Mouse (Mus musculus): Measurements from ENCODE around the gene Rnf114. TPM values are rescaled to one million over a fixed set of nuclear protein-coding genes. Genes with fewer than 3 reads are reported as not detected.
A peak's percentile ranks its signal among the peaks of the same experiment; 100 is the strongest.

Gene Rnf114
- total RNA-seq, 1 experiment = 48.1 TPM

GRCm38 (mm10) chr2:167462954-167463353 is 29.5 kb upstream of the Rnf114 start:
- in situ Hi-C loops (cut with MboI; ENCODE audit: low sequenced_read_pairs in 2 of 2, unreplicated experiment in 2 of 2) = no loop called here
- peaks cover 58% of the 10 kb centered on the region for H3K36me3 ChIP-seq (ENCODE audit: control insufficient read depth, insufficient read depth, low read length, poor library complexity, severe bottlenecking)

GRCm38 (mm10) chr2:167463802-167464201 is 28.6 kb upstream of the Rnf114 start:
- H3K36me3 ChIP-seq (ENCODE audit: control insufficient read depth, insufficient read depth, low read length, poor library complexity, severe bottlenecking) = peaks cover 57% of the 10 kb centered on the region
- no peak for DNase-seq (ENCODE audit: low read depth, low spot score)
- no peak for TF ChIP-seq ZC3H11A (IDR thresholded peaks at IDR 0.05; ENCODE audit: borderline replicate concordance, low read depth, low read length)
- H3K9ac ChIP-seq (ENCODE audit: insufficient read depth, low read depth, low read length, poor library complexity, severe bottlenecking) = no peak overlapping the region
- H3K4me3 ChIP-seq (ENCODE audit: insufficient read depth in 1 of 2, low read depth in 1 of 2, low read length in 2 of 2, poor library complexity in 1 of 2, severe bottlenecking in 1 of 2) = no peak overlapping the region
- no peak overlapping the region for H3K27ac ChIP-seq (ENCODE audit: insufficient read depth, low read depth, low read length, poor library complexity, severe bottlenecking)
- H3K9me3 ChIP-seq (ENCODE audit: control insufficient read depth, insufficient read depth, low read depth, low read length) = no peaks in the 10 kb centered on the region
- H3K4me1 ChIP-seq (ENCODE audit: control insufficient read depth in 2 of 2, insufficient read depth in 2 of 2, low read length in 2 of 2, poor library complexity in 1 of 2) = peaks cover 0 to 2% of the 10 kb centered on the region in 2 experiments; a peak in 1 of 4 replicates
- in situ Hi-C loops (cut with MboI; ENCODE audit: low sequenced_read_pairs in 2 of 2, unreplicated experiment in 2 of 2) = no loop called here

More at GRCm38 (mm10) chr2:167462954-167463353, 29.5 kb upstream of the Rnf114 start:
- Histone ChIP-seq H3K4me3 (ENCODE audit: insufficient read depth in 1 of 2, low read depth in 1 of 2, low read length in 2 of 2, poor library complexity in 1 of 2, severe bottlenecking in 1 of 2) (no peak overlapping the region), H3K4me1 (ENCODE audit: control insufficient read depth in 2 of 2, insufficient read depth in 2 of 2, low read length in 2 of 2, poor library complexity in 1 of 2) (no peaks in the 10 kb centered on the region; a peak in 1 of 4 replicates), H3K27ac (ENCODE audit: insufficient read depth, low read depth, low read length, poor library complexity, severe bottlenecking) (no peak overlapping the region), H3K9me3 (ENCODE audit: control insufficient read depth, insufficient read depth, low read depth, low read length) (no peaks in the 10 kb centered on the region), H3K9ac (ENCODE audit: insufficient read depth, low read depth, low read length, poor library complexity, severe bottlenecking) (no peak overlapping the region)
- 0 out of 2 replicates have a peak, but pooled peaks have one; percentile 7 for TF ChIP-seq ZC3H11A (IDR thresholded peaks at IDR 0.05; ENCODE audit: borderline replicate concordance, low read depth, low read length)
- TF ChIP-seq CHD2 (IDR thresholded peaks at IDR 0.05; ENCODE audit: low read depth, low read length) = no peak
- TF ChIP-seq HCFC1 (IDR thresholded peaks at IDR 0.05; ENCODE audit: borderline replicate concordance, insufficient read depth, low read length) = no peak
- no peak for DNase-seq (ENCODE audit: low read depth, low spot score)

- H3K4me1 ChIP-seq (ENCODE audit: control insufficient read depth in 2 of 2, insufficient read depth in 2 of 2, low read length in 2 of 2, poor library complexity in 1 of 2) = peaks cover 0 to 4% of the 10 kb centered on the region in 2 experiments; a peak in 1 of 4 replicates
- H3K9me3 ChIP-seq (ENCODE audit: control insufficient read depth, insufficient read depth, low read depth, low read length) = no peaks in the 10 kb centered on the region
- no peak overlapping the region for H3K9ac ChIP-seq (ENCODE audit: insufficient read depth, low read depth, low read length, poor library complexity, severe bottlenecking)
- H3K4me3 ChIP-seq (ENCODE audit: insufficient read depth in 1 of 2, low read depth in 1 of 2, low read length in 2 of 2, poor library complexity in 1 of 2, severe bottlenecking in 1 of 2) = no peak overlapping the region
- no peak for DNase-seq (ENCODE audit: low read depth, low spot score)
- H3K36me3 ChIP-seq (ENCODE audit: control insufficient read depth, insufficient read depth, low read length, poor library complexity, severe bottlenecking) = peaks cover 59% of the 10 kb centered on the region
- in situ Hi-C loops (cut with MboI; ENCODE audit: low sequenced_read_pairs in 2 of 2, unreplicated experiment in 2 of 2) = no loop called here
- H3K27ac ChIP-seq (ENCODE audit: insufficient read depth, low read depth, low read length, poor library complexity, severe bottlenecking) = no peak overlapping the region
- TF ChIP-seq HCFC1 (IDR thresholded peaks at IDR 0.05; ENCODE audit: borderline replicate concordance, insufficient read depth, low read length) = no peak
- no peak for TF ChIP-seq ZNF384 (IDR thresholded peaks at IDR 0.05; ENCODE audit: low read depth, low read length)
- TF ChIP-seq ZC3H11A (IDR thresholded peaks at IDR 0.05; ENCODE audit: borderline replicate concordance, low read depth, low read length) = no peak
- no peak for TF ChIP-seq MAFK (IDR thresholded peaks at IDR 0.05; ENCODE audit: insufficient read depth, low read depth, low read length)
- no peak for TF ChIP-seq CHD2 (IDR thresholded peaks at IDR 0.05; ENCODE audit: low read depth, low read length)
These were observed 26.5 kb upstream of the Rnf114 start for GRCm38 (mm10) chr2:167465951-167466350.

- Histone ChIP-seq H3K36me3 (ENCODE audit: control insufficient read depth, insufficient read depth, low read length, poor library complexity, severe bottlenecking) (peaks cover 62% of the 10 kb centered on the region), H3K27ac (ENCODE audit: insufficient read depth, low read depth, low read length, poor library complexity, severe bottlenecking) (no peak overlapping the region), H3K9ac (ENCODE audit: insufficient read depth, low read depth, low read length, poor library complexity, severe bottlenecking) (no peak overlapping the region), H3K4me1 (ENCODE audit: control insufficient read depth in 2 of 2, insufficient read depth in 2 of 2, low read length in 2 of 2, poor library complexity in 1 of 2) (peaks cover 0 to 8% of the 10 kb centered on the region in 2 experiments; a peak in 1 of 4 replicates), H3K4me3 (ENCODE audit: insufficient read depth in 1 of 2, low read depth in 1 of 2, low read length in 2 of 2, poor library complexity in 1 of 2, severe bottlenecking in 1 of 2) (no peak overlapping the region), H3K9me3 (ENCODE audit: control insufficient read depth, insufficient read depth, low read depth, low read length) (no peaks in the 10 kb centered on the region)
- in situ Hi-C loops (cut with MboI; ENCODE audit: low sequenced_read_pairs in 2 of 2, unreplicated experiment in 2 of 2) = no loop called here
- TF ChIP-seq ZC3H11A (IDR thresholded peaks at IDR 0.05; ENCODE audit: borderline replicate concordance, low read depth, low read length) = no peak
- TF ChIP-seq CHD2 (IDR thresholded peaks at IDR 0.05; ENCODE audit: low read depth, low read length) = no peak
- no peak for TF ChIP-seq HCFC1 (IDR thresholded peaks at IDR 0.05; ENCODE audit: borderline replicate concordance, insufficient read depth, low read length)
- no peak for TF ChIP-seq ZNF384 (IDR thresholded peaks at IDR 0.05; ENCODE audit: low read depth, low read length)
- no peak for TF ChIP-seq MAFK (IDR thresholded peaks at IDR 0.05; ENCODE audit: insufficient read depth, low read depth, low read length)
- DNase-seq (ENCODE audit: low read depth, low spot score) = no peak
These were observed 25.2 kb upstream of the Rnf114 start for GRCm38 (mm10) chr2:167467214-167467613.

GRCm38 (mm10) chr2:167468444-167468843 is 24.0 kb upstream of the Rnf114 start:
- no peak overlapping the region for H3K9ac ChIP-seq (ENCODE audit: insufficient read depth, low read depth, low read length, poor library complexity, severe bottlenecking)
- H3K27ac ChIP-seq (ENCODE audit: insufficient read depth, low read depth, low read length, poor library complexity, severe bottlenecking) = no peak overlapping the region
- in situ Hi-C loops (cut with MboI; ENCODE audit: low sequenced_read_pairs in 2 of 2, unreplicated experiment in 2 of 2) = no loop called here
- no peak overlapping the region for H3K4me3 ChIP-seq (ENCODE audit: insufficient read depth in 1 of 2, low read depth in 1 of 2, low read length in 2 of 2, poor library complexity in 1 of 2, severe bottlenecking in 1 of 2)
- H3K36me3 ChIP-seq (ENCODE audit: control insufficient read depth, insufficient read depth, low read length, poor library complexity, severe bottlenecking) = peaks cover 63% of the 10 kb centered on the region
- DNase-seq (ENCODE audit: low read depth, low spot score) = peak; percentile 44
- H3K4me1 ChIP-seq (ENCODE audit: control insufficient read depth in 2 of 2, insufficient read depth in 2 of 2, low read length in 2 of 2, poor library complexity in 1 of 2) = peaks cover 0 to 8% of the 10 kb centered on the region in 2 experiments; a peak in 1 of 4 replicates
- H3K9me3 ChIP-seq (ENCODE audit: control insufficient read depth, insufficient read depth, low read depth, low read length) = no peaks in the 10 kb centered on the region
- TF ChIP-seq MAFK (IDR thresholded peaks at IDR 0.05; ENCODE audit: insufficient read depth, low read depth, low read length) (no peak), ZNF384 (IDR thresholded peaks at IDR 0.05; ENCODE audit: low read depth, low read length) (no peak), CHD2 (IDR thresholded peaks at IDR 0.05; ENCODE audit: low read depth, low read length) (no peak), HCFC1 (IDR thresholded peaks at IDR 0.05; ENCODE audit: borderline replicate concordance, insufficient read depth, low read length) (no peak), ZC3H11A (IDR thresholded peaks at IDR 0.05; ENCODE audit: borderline replicate concordance, low read depth, low read length) (no peak)

All from ES-E14 (cell line).